Mouse (Mus musculus) cerebellum, adult 2 months (tissue): ENCODE results near the gene Gm32742.

Experiments used
- CTCF ChIP-seq: fragments of 200-500 bp; IDR thresholded peaks from 2 replicates; pipeline ENCODE4 v1.5.1; 2011; ENCODE audit warnings: low read depth, mild to moderate bottlenecking, control low read depth, low read length, moderate library complexity, borderline replicate concordance; ENCODE audit not compliant: insufficient read depth
- POLR2A ChIP-seq: fragments of 200-500 bp; IDR thresholded peaks from 2 replicates; pipeline ENCODE4 v1.6.1; 2011; ENCODE audit warnings: low read length, control low read depth, borderline replicate concordance; ENCODE audit not compliant: insufficient read depth

GRCm38 (mm10) chr9:51143437-51143836, 21.9 kb downstream of the Gm32742 start:
- TF ChIP-seq CTCF (no peak), POLR2A (no peak)
